Mouse (Mus musculus): Measurements from ENCODE around the gene Hdc. TPM values are rescaled to one million over a fixed set of nuclear protein-coding genes. Genes with fewer than 3 reads are reported as not detected.

The Hdc gene
- polyA plus RNA-seq, 1 experiment from 2014 or later, result 7.8 TPM

GRCm38 (mm10) chr2:126600533-126600932, 18.6 kb downstream of the Hdc start:
- H3K4me3 ChIP-seq (replicated peaks), result no peak overlapping the region
- H3K9me3 ChIP-seq (replicated peaks), result no peaks in the 10 kb centered on the region
- no peak overlapping the region for H3K4me2 ChIP-seq
- H3K27ac ChIP-seq (replicated peaks), result no peak overlapping the region
- peaks cover 22% of the 10 kb centered on the region for H3K4me1 ChIP-seq (replicated peaks)
- 54% methylated on average over 14 of the region's 14 CpGs for WGBS (ENCODE audit: insufficient replicate concordance)
- peak; percentile 10; the same call in 1 of the 2 replicates for ATAC-seq (ENCODE audit: insufficient read depth)
- no peaks in the 10 kb centered on the region for H3K27me3 ChIP-seq
- H3K36me3 ChIP-seq (replicated peaks), result no peaks in the 10 kb centered on the region
- H3K9ac ChIP-seq, result no peak overlapping the region

- no peak for ATAC-seq (ENCODE audit: insufficient read depth)
- H3K9me3 ChIP-seq (replicated peaks), result no peaks in the 10 kb centered on the region
- 9% methylated on average over 3 of the region's 3 CpGs for WGBS (ENCODE audit: insufficient replicate concordance)
- H3K4me3 ChIP-seq (replicated peaks), result no peak overlapping the region
- H3K27ac ChIP-seq (replicated peaks), result no peak overlapping the region
- H3K36me3 ChIP-seq (replicated peaks), result no peaks in the 10 kb centered on the region
- H3K27me3 ChIP-seq, result no peaks in the 10 kb centered on the region
- H3K4me1 ChIP-seq (replicated peaks), result peaks cover 22% of the 10 kb centered on the region
- H3K4me2 ChIP-seq, result no peak overlapping the region
- H3K9ac ChIP-seq, result no peak overlapping the region
Measured at GRCm38 (mm10) chr2:126599005-126599404, 20.1 kb downstream of the Hdc start.

- H3K4me3 ChIP-seq (replicated peaks), result no peak overlapping the region
- H3K9ac ChIP-seq, result no peak overlapping the region
- no peaks in the 10 kb centered on the region for H3K27me3 ChIP-seq
- peaks cover 22% of the 10 kb centered on the region for H3K4me1 ChIP-seq (replicated peaks)
- H3K9me3 ChIP-seq (replicated peaks), result no peaks in the 10 kb centered on the region
- no peak overlapping the region for H3K27ac ChIP-seq (replicated peaks)
- no peak overlapping the region for H3K4me2 ChIP-seq
- WGBS (ENCODE audit: insufficient replicate concordance), result 59% methylated on average over 2 of the region's 2 CpGs
- no peak for ATAC-seq (ENCODE audit: insufficient read depth)
- H3K36me3 ChIP-seq (replicated peaks), result no peaks in the 10 kb centered on the region
Measured at GRCm38 (mm10) chr2:126598359-126598758, 20.7 kb downstream of the Hdc start.

- no peaks in the 10 kb centered on the region for H3K9me3 ChIP-seq (replicated peaks)
- H3K27me3 ChIP-seq, result no peaks in the 10 kb centered on the region
- H3K27ac ChIP-seq (replicated peaks), result no peak overlapping the region
- no peaks in the 10 kb centered on the region for H3K36me3 ChIP-seq (replicated peaks)
- peak overlapping the region; percentile 41 for H3K4me2 ChIP-seq
- ATAC-seq (ENCODE audit: insufficient read depth), result no peak
- H3K4me1 ChIP-seq (replicated peaks), result peaks cover 21% of the 10 kb centered on the region
- H3K4me3 ChIP-seq (replicated peaks), result 0 out of 2 replicates have a peak overlapping the region, but pooled peaks have one; percentile 0
- 63% methylated on average over 20 of the region's 20 CpGs for WGBS (ENCODE audit: insufficient replicate concordance)
- H3K9ac ChIP-seq, result no peak overlapping the region
Measured at GRCm38 (mm10) chr2:126597279-126598241, 21.5 kb downstream of the Hdc start.

- 71% methylated on average over 7 of the region's 7 CpGs for WGBS (ENCODE audit: insufficient replicate concordance)
- ATAC-seq (ENCODE audit: insufficient read depth), result peak; percentile 23; the same call in 1 of the 2 replicates
- Histone ChIP-seq H3K9me3 (replicated peaks) (no peaks in the 10 kb centered on the region), H3K27me3 (no peaks in the 10 kb centered on the region), H3K36me3 (replicated peaks) (no peaks in the 10 kb centered on the region), H3K4me2 (no peak overlapping the region), H3K4me3 (replicated peaks) (no peak overlapping the region), H3K27ac (replicated peaks) (no peak overlapping the region), H3K9ac (no peak overlapping the region), H3K4me1 (replicated peaks) (peaks cover 20% of the 10 kb centered on the region)
Measured at GRCm38 (mm10) chr2:126596347-126597072, 22.6 kb downstream of the Hdc start.

GRCm38 (mm10) chr2:126593831-126594610, 25.1 kb downstream of the Hdc start:
- no peak for ATAC-seq (ENCODE audit: insufficient read depth)
- no peak overlapping the region for H3K9ac ChIP-seq

GRCm38 (mm10) chr2:126591304-126591703, 27.8 kb downstream of the Hdc start:
- no peaks in the 10 kb centered on the region for H3K4me1 ChIP-seq (replicated peaks)
- no peak overlapping the region for H3K9ac ChIP-seq
- H3K36me3 ChIP-seq (replicated peaks), result peaks cover 18% of the 10 kb centered on the region
- no peak overlapping the region for H3K27ac ChIP-seq (replicated peaks)
- ATAC-seq (ENCODE audit: insufficient read depth), result no peak
- H3K4me3 ChIP-seq (replicated peaks), result no peak overlapping the region
- H3K4me2 ChIP-seq, result no peak overlapping the region
- no peaks in the 10 kb centered on the region for H3K27me3 ChIP-seq
- H3K9me3 ChIP-seq (replicated peaks), result no peaks in the 10 kb centered on the region
- WGBS (ENCODE audit: insufficient replicate concordance), result 78% methylated on average over 4 of the region's 4 CpGs

More at GRCm38 (mm10) chr2:126593831-126594610, 25.1 kb downstream of the Hdc start:
- H3K4me2 ChIP-seq, result peak overlapping the region; percentile 46
- peak overlapping the region; percentile 16; the same call in 1 of the 2 replicates for H3K4me3 ChIP-seq (replicated peaks)
- 26% methylated on average over 26 of the region's 26 CpGs for WGBS (ENCODE audit: insufficient replicate concordance)
- H3K27me3 ChIP-seq, result no peaks in the 10 kb centered on the region
- H3K9me3 ChIP-seq (replicated peaks), result no peaks in the 10 kb centered on the region
- H3K36me3 ChIP-seq (replicated peaks), result no peaks in the 10 kb centered on the region
- no peak overlapping the region for H3K27ac ChIP-seq (replicated peaks)
- H3K4me1 ChIP-seq (replicated peaks), result peaks cover 11% of the 10 kb centered on the region

GRCm38 (mm10) chr2:126587468-126587867, 31.6 kb downstream of the Hdc start:
- Histone ChIP-seq H3K36me3 (replicated peaks) (peaks cover 23% of the 10 kb centered on the region), H3K4me2 (no peak overlapping the region), H3K4me3 (replicated peaks) (no peak overlapping the region), H3K9ac (no peak overlapping the region), H3K27me3 (no peaks in the 10 kb centered on the region), H3K27ac (replicated peaks) (no peak overlapping the region), H3K9me3 (replicated peaks) (no peaks in the 10 kb centered on the region), H3K4me1 (replicated peaks) (no peaks in the 10 kb centered on the region)
- ATAC-seq (ENCODE audit: insufficient read depth), result no peak
- 42% methylated on average over 3 of the region's 3 CpGs for WGBS (ENCODE audit: insufficient replicate concordance)

- H3K4me1 ChIP-seq (replicated peaks), result no peaks in the 10 kb centered on the region
- H3K9me3 ChIP-seq (replicated peaks), result no peaks in the 10 kb centered on the region
- H3K27me3 ChIP-seq, result no peaks in the 10 kb centered on the region
- no peak overlapping the region for H3K27ac ChIP-seq (replicated peaks)
- no peak for ATAC-seq (ENCODE audit: insufficient read depth)
- 65% methylated on average over 8 of the region's 8 CpGs for WGBS (ENCODE audit: insufficient replicate concordance)
- H3K4me2 ChIP-seq, result no peak overlapping the region
- H3K4me3 ChIP-seq (replicated peaks), result no peak overlapping the region
- H3K36me3 ChIP-seq (replicated peaks), result peaks cover 23% of the 10 kb centered on the region
- H3K9ac ChIP-seq, result no peak overlapping the region
Measured at GRCm38 (mm10) chr2:126584621-126585369, 34.3 kb downstream of the Hdc start.

- Histone ChIP-seq H3K4me3 (replicated peaks) (no peak overlapping the region), H3K27ac (replicated peaks) (no peak overlapping the region), H3K4me2 (no peak overlapping the region), H3K9me3 (replicated peaks) (no peaks in the 10 kb centered on the region), H3K9ac (no peak overlapping the region), H3K36me3 (replicated peaks) (peaks cover 23% of the 10 kb centered on the region), H3K4me1 (replicated peaks) (no peaks in the 10 kb centered on the region), H3K27me3 (no peaks in the 10 kb centered on the region)
- no peak for ATAC-seq (ENCODE audit: insufficient read depth)
- WGBS (ENCODE audit: insufficient replicate concordance), result 54% methylated on average over 6 of the region's 6 CpGs
Measured at GRCm38 (mm10) chr2:126583960-126584359, 35.1 kb downstream of the Hdc start.
